Mouse (Mus musculus) c-Kit-positive CD71-positive TER-119-negative erythroid progenitor cells, embryonic 14.5 days (primary cell): ENCODE data around the gene Olfr716.
"Not testable (repeated sequence)": the region's sequence is repeated elsewhere in the genome, so short reads cannot be mapped to it uniquely, and the experiment has no call there.

Experiments used
- DNase-seq: peaks from one replicate; pipeline ENCODE4 v3.0.0-alpha.2; 2013; ENCODE audit warnings: low read depth

The Olfr716 gene

GRCm38 (mm10) chr7:107138027-107138426, at the start of gene Olfr716:
Gene Olfr716 (plus strand): TSS chr7:107138327.
- DNase-seq = not testable (repeated sequence)

- no peak for DNase-seq
Measured at GRCm38 (mm10) chr7:107092920-107093319, 45.2 kb upstream of the Olfr716 start, which contains the start of gene Olfr17. Gene Olfr17 (plus strand): TSS chr7:107093220.

GRCm38 (mm10) chr7:107110269-107110668, 27.9 kb upstream of the Olfr716 start, which contains the start of gene Olfr715b:
Gene Olfr715b (minus strand): TSS chr7:107110369.
- DNase-seq = not testable (repeated sequence)

- not testable (repeated sequence) for DNase-seq
Measured at GRCm38 (mm10) chr7:107130983-107131382, 7.1 kb upstream of the Olfr716 start, which contains the start of gene Olfr715. Gene Olfr715 (minus strand): TSS chr7:107131083.

- DNase-seq = no peak
Measured at GRCm38 (mm10) chr7:107166690-107167089, 28.6 kb downstream of the Olfr716 start, which contains the start of gene Nlrp14. Gene Nlrp14 (plus strand): TSS chr7:107166990.

- DNase-seq = no peak
Measured at GRCm38 (mm10) chr7:107180406-107180805, 42.3 kb downstream of the Olfr716 start.
